Mouse (Mus musculus) testis, adult 2 months (tissue): ENCODE measurements around the gene Cd2. TPM values are rescaled to one million over a fixed set of nuclear protein-coding genes. Genes with fewer than 3 reads are reported as not detected.

Experiments used
- H3K27ac ChIP-seq: fragments of 200-500 bp; 2 replicates; pipeline ENCODE4 v1.5.1; 2012; ENCODE audit warnings: low read depth, low read length; ENCODE audit not compliant: control insufficient read depth, insufficient read depth
- H3K27me3 ChIP-seq: fragments of 200-500 bp; 2 replicates; pipeline ENCODE4 v1.6.1; 2012; ENCODE audit warnings: mild to moderate bottlenecking, low read length, moderate library complexity; ENCODE audit not compliant: control insufficient read depth, insufficient read depth
- H3K36me3 ChIP-seq: fragments of 200-500 bp; 2 replicates; pipeline ENCODE4 v1.6.1; 2012; ENCODE audit warnings: mild to moderate bottlenecking, low read length; ENCODE audit not compliant: control insufficient read depth, insufficient read depth
- H3K4me1 ChIP-seq: fragments of 200-500 bp; 2 replicates; pipeline ENCODE4 v1.6.1; 2012; ENCODE audit warnings: low read length; ENCODE audit not compliant: control insufficient read depth, insufficient read depth
- H3K4me3 ChIP-seq: fragments of 200-500 bp; 2 replicates; pipeline ENCODE4 v1.5.1; 2012; ENCODE audit warnings: low read depth, mild to moderate bottlenecking, low read length, moderate library complexity, mixed read lengths; ENCODE audit not compliant: control insufficient read depth
- CTCF ChIP-seq: fragments of 200-500 bp; IDR thresholded peaks from 2 replicates; pipeline ENCODE4 v1.5.1; 2012; ENCODE audit warnings: low read depth, mild to moderate bottlenecking, inconsistent platforms, low read length, moderate library complexity; ENCODE audit not compliant: control insufficient read depth, insufficient read depth, insufficient replicate concordance
- POLR2A ChIP-seq: fragments of 200-500 bp; IDR thresholded peaks from 2 replicates; pipeline ENCODE4 v1.6.1; 2012; ENCODE audit warnings: low read depth, mild to moderate bottlenecking, inconsistent platforms, low read length, moderate library complexity; ENCODE audit not compliant: control insufficient read depth
- polyA plus RNA-seq: library from polyadenylated mRNA; depleted of rRNA; stranded (reverse); fragments of >200 nt; gene quantifications from 2 replicates; pipeline ENCODE4 v1.2.3, GENCODE M21; 2012

Gene Cd2
- polyA plus RNA-seq, 1 experiment = 0.96 TPM

DNA sequence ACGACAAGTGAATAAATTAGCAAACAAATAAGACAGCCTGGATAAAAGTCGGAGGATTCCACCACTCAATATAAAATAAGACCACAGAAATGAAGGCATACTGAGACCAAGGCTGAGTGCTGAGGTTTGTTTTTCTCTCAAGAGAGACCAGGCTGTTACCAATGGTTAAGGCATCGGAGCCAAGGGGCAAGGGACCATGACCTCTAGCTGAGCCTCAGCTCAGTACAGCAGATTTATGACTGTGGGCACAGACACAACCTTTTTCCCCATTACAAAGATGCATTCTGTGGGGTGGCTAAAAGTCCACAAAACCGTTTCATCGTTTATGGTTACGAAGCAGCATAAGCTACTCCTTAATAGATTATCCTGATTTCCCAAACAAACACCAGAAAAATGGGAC lies 11.9 kb upstream of the Cd2 start:
- Histone ChIP-seq H3K4me3 (no peak overlapping the region), H3K4me1 (no peaks in the 10 kb centered on the region), H3K27me3 (no peaks in the 10 kb centered on the region), H3K36me3 (no peaks in the 10 kb centered on the region), H3K27ac (no peak overlapping the region)
- TF ChIP-seq POLR2A = no peak
- TF ChIP-seq CTCF = no peak

DNA sequence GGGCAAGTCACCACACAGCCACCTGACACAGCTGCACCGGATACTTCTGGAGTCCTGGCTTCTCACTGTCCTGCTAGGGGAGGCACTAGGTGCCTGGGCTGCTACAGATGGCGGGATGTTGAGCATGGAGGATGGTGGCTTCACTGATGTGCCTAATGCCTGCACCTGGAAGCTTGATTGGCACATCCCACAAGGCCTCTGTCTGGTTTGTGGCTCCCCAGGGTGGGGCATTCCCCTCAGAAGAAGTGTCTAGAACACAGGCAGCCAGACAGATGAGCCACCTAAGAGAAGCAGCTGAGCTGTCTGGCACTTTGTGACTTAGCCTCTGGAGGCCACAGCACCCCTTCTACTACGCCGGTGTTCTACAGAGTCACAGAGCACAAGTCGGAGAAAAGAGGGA lies 9.5 kb upstream of the Cd2 start:
- no peaks in the 10 kb centered on the region for H3K4me1 ChIP-seq
- TF ChIP-seq CTCF = no peak
- no peak for TF ChIP-seq POLR2A
- no peaks in the 10 kb centered on the region for H3K27me3 ChIP-seq
- no peak overlapping the region for H3K4me3 ChIP-seq
- H3K27ac ChIP-seq = no peak overlapping the region
- H3K36me3 ChIP-seq = no peaks in the 10 kb centered on the region

DNA sequence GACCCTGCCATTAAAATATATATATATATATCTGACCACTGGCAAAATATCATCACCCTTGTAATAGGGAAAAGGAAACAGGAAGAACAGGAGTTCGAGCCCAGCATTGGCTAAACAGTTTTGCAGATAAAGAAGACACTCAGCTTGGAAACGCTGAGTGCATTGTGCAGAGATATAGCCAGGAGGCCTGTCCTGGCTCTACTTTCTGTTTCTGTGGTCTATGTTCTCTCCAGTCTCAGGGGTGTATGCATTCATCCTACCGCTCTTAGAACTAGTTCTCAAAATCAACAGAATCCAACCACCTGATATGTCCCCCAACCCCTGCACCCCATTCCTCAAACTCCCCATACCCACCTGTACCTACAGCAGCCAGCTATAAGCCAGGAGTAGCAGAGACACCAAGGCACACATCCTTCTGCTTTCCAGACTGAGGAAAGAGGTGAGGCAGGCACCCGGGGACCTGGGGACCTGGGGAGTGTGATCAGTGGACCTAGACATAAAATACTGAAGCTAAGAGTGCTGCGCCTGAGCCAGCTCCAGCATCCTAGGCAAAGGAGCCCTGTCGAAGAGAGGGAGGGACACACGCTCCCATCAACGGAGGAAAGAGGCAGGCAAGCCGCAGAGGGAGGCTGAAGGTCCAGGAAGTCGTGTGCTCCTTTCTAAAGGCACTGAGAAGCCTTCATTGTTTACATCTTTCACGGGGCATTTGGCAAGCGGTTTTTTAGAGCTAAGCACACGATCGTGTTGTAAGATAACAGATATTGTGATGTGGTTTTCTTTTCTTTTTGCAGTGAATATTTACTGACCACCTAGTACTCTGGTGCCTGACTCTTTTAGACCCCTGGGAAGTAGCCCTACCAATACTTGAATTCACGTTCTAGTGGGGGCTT lies 8.4 kb upstream of the Cd2 start:
- no peak overlapping the region for H3K27ac ChIP-seq

DNA sequence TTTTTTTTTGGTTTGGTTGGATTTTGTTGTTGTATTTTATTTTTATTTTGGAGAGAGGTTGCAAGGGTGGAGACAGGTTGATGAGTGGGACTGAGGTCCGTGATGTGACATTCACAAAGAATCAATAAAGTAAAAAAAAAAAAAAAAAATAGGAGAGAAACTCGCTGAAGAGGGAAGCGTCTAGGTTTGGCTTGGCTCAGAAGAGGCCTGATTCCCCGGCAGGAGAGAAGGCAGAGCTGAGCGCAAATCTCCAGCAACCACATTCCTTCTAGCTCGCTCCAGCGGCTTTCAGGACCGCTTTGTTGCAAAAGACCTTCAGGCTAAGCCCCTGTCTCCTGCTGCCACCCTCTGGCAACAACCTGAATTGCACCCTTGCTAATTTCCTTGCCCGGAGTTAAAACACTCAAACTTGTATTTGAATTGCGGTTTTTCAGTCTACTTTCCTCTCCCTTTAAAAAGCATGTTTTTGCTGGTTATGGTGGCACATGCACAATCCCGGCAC lies 7.7 kb upstream of the Cd2 start:
- no peak overlapping the region for H3K27ac ChIP-seq
- TF ChIP-seq CTCF = peak; percentile 88
- no peak for TF ChIP-seq POLR2A
- no peaks in the 10 kb centered on the region for H3K27me3 ChIP-seq
- H3K36me3 ChIP-seq = no peaks in the 10 kb centered on the region
- H3K4me1 ChIP-seq = no peaks in the 10 kb centered on the region
- H3K4me3 ChIP-seq = no peak overlapping the region

More for the DNA sequence above, 8.4 kb upstream of the Cd2 start:
- Histone ChIP-seq H3K27me3 (no peaks in the 10 kb centered on the region), H3K4me1 (no peaks in the 10 kb centered on the region), H3K36me3 (no peaks in the 10 kb centered on the region), H3K4me3 (no peak overlapping the region)
- no peak for TF ChIP-seq POLR2A
- TF ChIP-seq CTCF = no peak

DNA sequence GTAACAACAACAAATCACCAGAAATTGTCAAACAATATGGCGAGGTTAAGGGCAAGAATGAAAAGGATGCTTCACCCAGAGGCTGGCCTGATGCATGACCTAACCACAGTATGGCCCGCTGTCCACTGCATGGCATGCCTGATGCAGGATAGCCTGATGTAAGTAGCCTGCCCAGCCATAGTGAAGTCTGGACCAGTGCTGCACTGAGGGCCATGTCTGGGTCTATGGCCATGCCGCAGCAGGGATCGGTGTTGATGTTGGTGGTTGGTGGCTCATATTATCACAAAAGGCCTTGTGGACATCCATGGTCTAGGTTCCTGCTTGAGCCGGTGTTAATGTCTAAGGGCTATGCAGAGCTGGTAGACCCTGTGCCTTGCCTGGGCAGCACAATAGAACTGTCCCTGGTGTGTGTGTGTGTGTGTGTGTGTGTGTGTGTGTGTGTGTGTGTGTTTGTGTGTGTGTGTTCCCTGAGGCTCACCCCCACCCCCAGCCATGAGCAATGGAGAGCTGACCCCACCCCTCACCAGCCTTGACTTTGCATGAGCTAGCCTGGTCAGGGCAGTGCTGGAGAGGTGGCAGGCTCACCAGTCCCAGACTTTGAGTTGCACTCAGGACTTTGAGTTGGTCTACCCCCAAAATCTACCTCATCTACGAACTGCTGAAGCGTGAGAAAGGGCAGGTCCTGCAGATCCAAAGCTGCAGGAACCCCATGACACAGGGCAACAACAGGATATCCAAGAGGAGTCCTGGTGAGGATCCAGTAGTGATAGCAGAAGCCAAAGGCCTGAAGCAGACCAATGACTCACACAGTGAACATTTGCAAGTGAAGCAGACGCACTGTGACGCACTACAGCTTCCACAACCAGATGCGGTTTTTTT lies 7.0 kb upstream of the Cd2 start:
- no peak for TF ChIP-seq POLR2A
- no peak for TF ChIP-seq CTCF
- Histone ChIP-seq H3K27ac (no peak overlapping the region), H3K4me1 (no peaks in the 10 kb centered on the region), H3K27me3 (no peaks in the 10 kb centered on the region), H3K4me3 (no peak overlapping the region), H3K36me3 (no peaks in the 10 kb centered on the region)

DNA sequence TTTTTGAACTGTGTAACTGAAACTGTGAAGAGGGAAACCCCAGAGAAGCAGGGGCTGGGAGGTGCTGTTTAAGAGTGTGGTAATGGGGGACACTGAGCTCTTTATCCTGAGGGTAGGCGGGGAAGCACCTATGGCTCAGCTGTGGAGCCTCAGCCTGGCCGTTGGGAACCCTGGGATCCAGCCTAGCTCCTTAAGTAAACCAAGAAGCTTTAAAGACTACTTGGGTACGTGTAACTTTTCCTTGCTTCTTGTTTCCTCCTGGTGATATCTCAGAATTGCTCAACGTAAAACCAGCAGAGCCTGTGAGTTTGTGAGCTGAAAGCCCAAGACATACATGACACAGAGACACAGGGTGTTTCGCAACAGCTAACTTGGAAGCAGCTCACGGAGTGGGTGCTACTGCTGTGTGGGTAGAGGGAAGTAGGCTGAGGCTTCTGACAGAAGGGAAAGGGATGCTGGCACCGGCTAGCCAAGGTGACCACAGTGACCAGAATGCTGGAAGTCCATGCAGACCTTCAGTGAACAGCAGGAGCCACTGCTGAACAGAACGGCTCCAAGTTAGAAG lies 5.9 kb upstream of the Cd2 start:
- Histone ChIP-seq H3K27ac (no peak overlapping the region), H3K36me3 (no peaks in the 10 kb centered on the region), H3K4me1 (no peaks in the 10 kb centered on the region), H3K27me3 (no peaks in the 10 kb centered on the region), H3K4me3 (no peak overlapping the region)
- TF ChIP-seq POLR2A (no peak), CTCF (no peak)

DNA sequence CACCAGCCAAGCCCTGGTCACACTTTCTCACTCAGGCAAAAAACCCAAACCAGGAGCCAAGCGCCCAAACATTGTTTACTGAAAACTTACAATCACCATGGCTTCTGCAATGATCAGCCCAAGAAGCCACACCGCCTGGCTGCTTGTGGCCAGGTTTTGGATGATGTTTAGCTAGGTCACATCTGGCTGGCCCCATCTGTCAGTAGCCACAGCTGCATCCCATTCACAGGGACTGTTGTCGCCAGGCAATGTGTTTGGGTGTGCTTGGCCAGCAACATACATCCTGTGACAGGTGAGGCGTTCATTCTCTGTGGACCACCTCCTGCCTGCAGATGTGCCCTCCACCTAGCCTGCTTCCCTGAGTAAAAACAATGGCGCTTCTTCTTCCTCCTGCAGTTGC lies 4.9 kb upstream of the Cd2 start:
- no peak overlapping the region for H3K27ac ChIP-seq
- no peak overlapping the region for H3K4me3 ChIP-seq
- H3K4me1 ChIP-seq = no peaks in the 10 kb centered on the region
- H3K27me3 ChIP-seq = no peaks in the 10 kb centered on the region
- TF ChIP-seq CTCF (no peak), POLR2A (no peak)
- no peaks in the 10 kb centered on the region for H3K36me3 ChIP-seq
